Mouse (Mus musculus): ENCODE results near the gene Mansc1. TPM values are rescaled to one million over a fixed set of nuclear protein-coding genes. Genes with fewer than 3 reads are reported as not detected.

Gene Mansc1
- total RNA-seq, 2 experiments from 2014 or later, result 3.4 to 4.1 TPM

- no peak for DNase-seq
Observed at GRCm38 (mm10) chr6:134639210-134639609, 6.9 kb upstream of the Mansc1 start, which contains the start of gene Borcs5. TSS of gene Borcs5 (plus strand) at chr6:134639510.

- no peak for DNase-seq
Observed at GRCm38 (mm10) chr6:134636476-134636875, 4.2 kb upstream of the Mansc1 start.

- no peak for DNase-seq
Observed at GRCm38 (mm10) chr6:134633553-134633952, 1.3 kb upstream of the Mansc1 start.

GRCm38 (mm10) chr6:134632756-134633155 lies 468 bp upstream of the Mansc1 start:
- DNase-seq, result no peak

- no peak for DNase-seq
Observed at GRCm38 (mm10) chr6:134630447-134630846, 1.8 kb downstream of the Mansc1 start.

GRCm38 (mm10) chr6:134626564-134626963 lies 5.7 kb downstream of the Mansc1 start:
- no peak for DNase-seq

GRCm38 (mm10) chr6:134625431-134625830 lies 6.9 kb downstream of the Mansc1 start:
- DNase-seq, result no peak

- no peak for DNase-seq
Observed at GRCm38 (mm10) chr6:134621552-134621949, 10.7 kb downstream of the Mansc1 start.

GRCm38 (mm10) chr6:134620846-134621551 lies 11.3 kb downstream of the Mansc1 start:
- peak in 1 of 2 experiments; percentile 28 for DNase-seq

GRCm38 (mm10) chr6:134620129-134620528 lies 12.2 kb downstream of the Mansc1 start:
- DNase-seq, result no peak

- no peak for DNase-seq
Observed at GRCm38 (mm10) chr6:134617589-134617988, 14.7 kb downstream of the Mansc1 start.

GRCm38 (mm10) chr6:134614723-134615648 lies 17.3 kb downstream of the Mansc1 start:
- peak; percentile 90 to 94 for DNase-seq

GRCm38 (mm10) chr6:134614322-134614721 lies 18.0 kb downstream of the Mansc1 start:
- DNase-seq, result no peak

- DNase-seq, result no peak
Observed at GRCm38 (mm10) chr6:134611896-134612295, 20.4 kb downstream of the Mansc1 start.

GRCm38 (mm10) chr6:134610380-134610779 lies 21.9 kb downstream of the Mansc1 start:
- DNase-seq, result no peak

GRCm38 (mm10) chr6:134606949-134607746 lies 25.1 kb downstream of the Mansc1 start:
- peak; percentile 59 to 75 for DNase-seq

- DNase-seq, result peak in 1 of 2 experiments; percentile 13
Observed at GRCm38 (mm10) chr6:134606540-134606939, 25.7 kb downstream of the Mansc1 start.

- no peak for DNase-seq
Observed at GRCm38 (mm10) chr6:134605196-134605595, 27.1 kb downstream of the Mansc1 start.

- DNase-seq, result peak in 1 of 2 experiments; percentile 9
Observed at GRCm38 (mm10) chr6:134602371-134603003, 29.8 kb downstream of the Mansc1 start.

- DNase-seq, result peak in 1 of 2 experiments; percentile 24
Observed at GRCm38 (mm10) chr6:134601766-134602165, 30.5 kb downstream of the Mansc1 start.

GRCm38 (mm10) chr6:134601130-134601529 lies 31.2 kb downstream of the Mansc1 start:
- no peak for DNase-seq

- no peak for DNase-seq
Observed at GRCm38 (mm10) chr6:134599239-134599638, 33.0 kb downstream of the Mansc1 start.
